Mouse (Mus musculus) layer of hippocampus, adult 2 months (tissue): Measurements from ENCODE around the gene Tlx1. TPM values are rescaled to one million over a fixed set of nuclear protein-coding genes. Genes with fewer than 3 reads are reported as not detected.

Source experiments
- DNase-seq, 2 experiments: peaks; one replicate each; pipeline ENCODE4 v3.0.0; 2022; ENCODE audit warnings: low spot score in 2 of 2
- H3K27ac ChIP-seq: fragments of 200-600 bp; 2 replicates; pipeline ENCODE4 v1.8.1; 2022
- H3K4me3 ChIP-seq: fragments of 200-600 bp; 2 replicates; pipeline ENCODE4 v1.8.1; 2022; ENCODE audit warnings: mild to moderate bottlenecking
- CTCF ChIP-seq: fragments of 200-600 bp; conservative IDR thresholded peaks from 2 replicates; pipeline ENCODE4 v1.8.1; 2022; ENCODE audit warnings: antibody characterized with exemption, mild to moderate bottlenecking, moderate library complexity
- total RNA-seq, 2 experiments: library from RNA; stranded (reverse); gene quantifications; 2 replicates each; pipeline ENCODE4 v1.2.3; 2021

Tlx1 gene
- total RNA-seq, 2 experiments from 2014 or later = not detected

DNA sequence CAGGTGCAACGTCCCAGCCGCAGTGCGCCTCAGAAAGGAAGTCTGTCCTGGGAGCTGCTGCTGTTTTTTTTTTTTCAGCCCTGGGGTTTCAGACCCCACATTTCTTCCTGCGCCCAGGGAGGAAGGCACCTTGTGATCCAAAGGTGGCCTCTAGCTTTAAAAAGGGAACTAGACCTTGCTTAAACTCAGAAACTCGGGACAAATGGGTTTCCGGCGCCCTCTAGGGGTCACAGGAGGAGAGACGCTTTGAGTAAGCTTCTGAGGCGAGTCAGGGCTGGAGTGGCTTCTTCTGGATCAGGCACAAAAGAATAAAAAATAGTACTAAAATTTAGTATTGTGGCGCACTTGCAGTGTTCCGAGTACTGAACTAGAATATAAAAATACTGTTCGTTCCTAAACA, 10.6 kb downstream of the Tlx1 start:
- no peak overlapping the region for H3K4me3 ChIP-seq
- peak; percentile 91 for TF ChIP-seq CTCF
- peak; percentile 38 to 71 for DNase-seq
- no peak overlapping the region for H3K27ac ChIP-seq

DNA sequence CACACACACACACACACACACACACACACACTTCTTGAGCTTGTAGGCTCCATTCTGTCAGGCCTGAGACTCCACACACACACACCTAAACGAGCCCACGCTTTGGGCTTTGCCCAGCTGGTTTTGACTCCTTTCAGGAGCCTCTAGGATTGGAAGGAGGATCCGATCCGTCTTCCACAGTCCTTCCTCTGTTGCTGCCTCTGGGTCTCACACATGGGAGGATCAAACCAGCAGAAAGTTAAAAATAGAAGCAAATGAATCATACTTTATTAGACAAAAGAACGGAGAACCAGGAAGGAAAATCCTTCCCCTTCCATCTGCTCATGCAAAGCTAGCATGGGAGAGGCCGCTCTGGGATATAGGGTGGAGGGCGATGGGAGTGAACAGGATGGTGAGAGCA, 11.7 kb downstream of the Tlx1 start:
- H3K27ac ChIP-seq = no peak overlapping the region
- H3K4me3 ChIP-seq = no peak overlapping the region
- TF ChIP-seq CTCF = no peak
- DNase-seq = no peak

DNA sequence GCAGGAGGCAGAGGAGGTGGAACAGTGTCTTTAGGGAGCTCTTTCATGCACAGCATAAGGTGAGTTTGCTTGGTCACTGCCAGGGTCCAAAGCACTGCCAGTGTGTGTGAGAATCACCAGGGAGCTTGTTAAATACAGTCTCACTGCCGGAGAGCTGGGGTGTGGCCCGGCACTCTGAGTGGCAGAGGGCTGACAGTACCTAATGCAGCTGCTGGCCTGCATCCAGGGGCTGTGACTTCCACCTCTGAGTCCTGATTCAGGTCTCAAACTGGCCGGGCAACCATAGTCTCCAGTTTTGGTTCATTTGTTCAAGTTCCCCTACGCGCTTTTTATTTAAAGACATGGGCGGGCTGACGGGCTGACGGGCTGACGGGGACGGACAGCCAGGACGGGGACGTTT, 12.4 kb downstream of the Tlx1 start:
- DNase-seq = no peak
- Histone ChIP-seq H3K27ac (no peak overlapping the region), H3K4me3 (no peak overlapping the region)
- no peak for TF ChIP-seq CTCF

DNA sequence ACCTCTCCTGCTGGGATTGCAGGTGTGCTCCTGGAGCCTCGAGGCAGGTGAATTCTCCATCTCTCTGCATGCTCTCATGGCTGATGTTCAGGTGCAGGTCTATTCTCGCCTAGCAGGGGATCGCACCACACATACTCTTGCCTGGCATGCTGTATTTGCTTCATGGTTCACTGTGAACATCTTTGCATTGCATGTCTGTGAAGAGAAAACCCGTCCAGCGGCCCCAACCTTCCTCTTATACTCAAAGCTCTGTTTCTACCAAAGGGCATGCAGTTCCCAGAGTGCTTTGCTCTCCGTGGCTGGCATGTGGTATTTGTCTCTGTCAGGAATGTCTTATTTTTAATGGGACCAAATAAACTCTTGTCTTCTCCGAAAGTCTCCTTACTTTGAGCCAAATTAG, 20.0 kb downstream of the Tlx1 start:
- no peak for DNase-seq
- Histone ChIP-seq H3K27ac (no peak overlapping the region), H3K4me3 (no peak overlapping the region)
- no peak for TF ChIP-seq CTCF

DNA sequence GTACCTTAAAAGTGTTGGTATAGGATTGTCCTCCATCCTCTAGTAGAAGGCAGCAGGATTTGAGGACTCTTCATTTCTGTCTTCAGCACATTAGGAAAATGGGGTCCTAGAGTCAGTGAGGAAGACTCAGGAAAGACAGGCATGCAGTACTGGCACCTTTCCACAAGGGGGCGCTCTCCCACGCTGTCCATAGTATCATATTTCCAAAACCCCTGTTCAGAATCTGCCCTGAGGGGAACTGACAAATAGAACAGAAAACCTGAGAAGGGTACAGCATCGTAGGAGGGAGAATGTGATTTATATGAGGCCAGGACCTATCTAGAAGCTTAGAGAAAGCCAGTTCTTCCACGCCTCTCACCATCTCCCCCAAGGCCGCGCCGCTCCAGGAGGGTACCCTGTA, 24.3 kb downstream of the Tlx1 start:
- H3K27ac ChIP-seq = no peak overlapping the region
- DNase-seq = no peak
- no peak overlapping the region for H3K4me3 ChIP-seq
- peak; percentile 98 for TF ChIP-seq CTCF

DNA sequence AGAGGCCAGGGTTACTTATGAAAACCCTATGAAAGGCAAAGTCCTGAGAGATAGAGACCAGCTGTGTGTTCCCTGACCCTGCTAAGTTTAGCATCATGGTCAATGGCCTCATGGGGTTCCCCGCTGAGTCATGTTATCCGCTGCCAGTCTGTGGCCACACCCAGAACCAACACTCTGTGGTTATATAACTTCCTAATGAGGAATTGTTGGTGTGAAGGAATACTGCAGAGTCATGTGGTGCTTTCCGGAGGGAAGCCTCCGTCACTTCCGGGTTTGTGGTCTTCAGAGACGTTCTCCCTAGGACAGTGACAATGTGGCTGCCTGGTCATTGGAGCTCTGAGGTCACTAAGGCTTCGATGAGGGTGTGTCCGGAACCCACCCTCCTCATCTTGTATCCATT, 25.8 kb downstream of the Tlx1 start:
- Histone ChIP-seq H3K4me3 (no peak overlapping the region), H3K27ac (no peak overlapping the region)
- no peak for TF ChIP-seq CTCF
- DNase-seq = no peak

DNA sequence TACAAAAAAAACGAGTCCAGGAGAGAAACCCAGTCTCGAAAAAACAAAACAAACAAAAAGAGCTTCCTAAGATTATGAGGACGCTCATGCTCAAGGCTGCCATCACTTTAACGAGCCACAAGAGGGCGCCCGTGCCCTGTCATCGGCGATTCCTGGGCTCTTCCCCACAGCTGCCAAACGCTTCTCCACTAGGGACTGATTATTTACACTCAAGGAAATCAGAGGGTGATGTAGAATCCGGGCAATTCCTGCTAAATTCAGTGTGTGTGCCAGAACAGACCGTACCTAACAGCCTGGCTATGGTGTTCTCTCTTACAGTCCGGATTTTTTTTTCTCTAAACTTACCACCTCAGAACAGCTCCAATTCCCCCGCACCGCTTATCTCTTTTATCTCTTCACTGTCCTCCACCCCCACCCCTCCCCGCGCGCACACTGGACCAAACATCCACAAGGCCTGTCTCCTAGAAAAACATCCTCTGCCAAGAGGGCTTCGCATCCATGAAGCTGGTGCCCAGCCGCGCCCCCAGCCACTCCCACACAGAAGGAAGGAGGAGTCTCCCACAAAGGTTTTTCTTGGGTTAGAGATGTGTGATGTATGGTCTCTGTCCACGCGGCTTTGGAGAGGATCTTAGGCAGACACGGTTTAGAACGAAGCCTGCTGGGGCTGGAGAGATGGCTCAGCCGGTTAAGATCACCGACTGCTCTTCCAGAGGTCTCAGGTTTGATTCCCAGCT, 26.7 kb downstream of the Tlx1 start:
- DNase-seq = peak; percentile 65 to 67
- no peak overlapping the region for H3K27ac ChIP-seq
- peak; percentile 92 for TF ChIP-seq CTCF
- peak overlapping the region; percentile 30 for H3K4me3 ChIP-seq

DNA sequence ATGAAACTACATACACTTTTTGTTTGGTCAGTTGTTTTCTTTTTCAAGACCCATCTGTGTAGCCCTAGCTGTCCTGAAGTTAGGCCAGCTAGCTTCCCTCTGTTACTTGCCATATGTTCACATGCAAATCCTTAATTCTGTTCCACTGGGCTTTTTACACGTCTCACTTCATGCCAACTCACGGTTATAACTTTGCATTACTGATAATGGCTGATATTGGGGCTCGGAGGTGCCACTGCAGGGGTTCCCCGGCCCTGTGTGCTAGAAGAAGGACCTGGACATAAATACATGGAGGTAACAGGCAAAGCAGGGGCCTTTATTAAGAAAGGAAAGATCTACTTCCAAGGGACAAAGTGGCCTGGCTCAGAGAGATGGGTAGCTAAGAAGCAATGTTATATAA, 29.0 kb downstream of the Tlx1 start:
- no peak overlapping the region for H3K27ac ChIP-seq
- TF ChIP-seq CTCF = no peak
- no peak overlapping the region for H3K4me3 ChIP-seq
- DNase-seq = no peak

DNA sequence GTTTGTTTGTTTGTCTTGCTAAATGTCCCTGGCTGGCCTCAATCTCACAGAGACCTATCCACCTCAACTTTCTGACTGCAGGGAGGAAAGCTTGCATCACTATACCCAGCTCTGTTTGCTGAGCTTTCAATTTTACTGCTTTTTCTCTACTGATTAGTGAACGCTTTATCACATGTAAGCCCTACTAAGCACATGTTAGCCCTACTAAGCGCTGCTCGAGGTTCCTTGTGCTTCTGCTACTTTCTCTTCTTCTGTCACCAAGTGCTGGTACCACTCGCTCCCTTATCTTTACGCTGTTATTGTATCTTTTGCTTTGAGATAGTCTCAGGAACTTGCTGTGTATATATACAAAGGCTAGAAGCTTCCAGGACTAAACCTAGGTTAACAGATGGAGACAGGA, 30.0 kb downstream of the Tlx1 start:
- Histone ChIP-seq H3K27ac (no peak overlapping the region), H3K4me3 (no peak overlapping the region)
- DNase-seq = no peak
- TF ChIP-seq CTCF = no peak

DNA sequence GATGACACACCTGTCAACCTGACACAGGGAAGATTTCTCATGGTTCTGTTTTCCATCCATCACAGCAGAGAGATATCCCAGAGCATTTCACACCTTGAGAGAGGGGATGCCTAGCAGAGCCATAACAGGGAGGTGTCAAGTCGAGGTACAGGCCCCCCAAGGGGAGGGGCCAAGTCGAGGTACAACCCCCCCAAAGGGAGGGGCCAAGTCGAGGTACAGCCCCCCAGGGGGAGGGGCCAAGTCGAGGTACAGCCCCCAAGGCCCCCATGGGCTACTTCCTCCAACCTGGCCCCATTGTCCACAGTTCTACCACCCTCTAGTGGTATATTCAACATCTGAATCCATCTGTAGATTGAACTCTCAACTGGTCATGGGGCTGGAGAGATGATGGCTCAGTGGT, 44.2 kb downstream of the Tlx1 start:
- Histone ChIP-seq H3K27ac (no peak overlapping the region), H3K4me3 (no peak overlapping the region)
- TF ChIP-seq CTCF = no peak
- DNase-seq = no peak

DNA sequence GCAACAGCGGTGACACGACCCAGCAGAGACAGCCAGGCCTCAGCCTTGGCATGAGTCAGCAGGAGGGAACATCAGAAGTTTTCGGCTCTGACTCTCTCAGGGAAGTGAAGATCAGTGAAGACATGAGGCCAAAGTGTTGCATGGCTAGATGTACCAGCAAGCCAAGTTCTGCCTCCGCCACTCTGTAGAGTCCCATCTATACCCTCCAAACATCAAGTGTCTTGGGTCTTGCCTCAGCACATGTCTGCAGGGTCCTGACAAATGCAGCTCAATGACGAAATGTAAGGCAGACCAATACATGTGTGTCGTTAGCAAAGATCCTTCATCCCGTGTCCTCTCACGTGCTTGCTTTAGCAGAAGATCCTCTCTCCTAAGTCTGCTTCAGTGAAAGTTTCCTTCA, 46.5 kb downstream of the Tlx1 start:
- H3K27ac ChIP-seq = no peak overlapping the region
- DNase-seq = no peak
- H3K4me3 ChIP-seq = no peak overlapping the region
- no peak for TF ChIP-seq CTCF

DNA sequence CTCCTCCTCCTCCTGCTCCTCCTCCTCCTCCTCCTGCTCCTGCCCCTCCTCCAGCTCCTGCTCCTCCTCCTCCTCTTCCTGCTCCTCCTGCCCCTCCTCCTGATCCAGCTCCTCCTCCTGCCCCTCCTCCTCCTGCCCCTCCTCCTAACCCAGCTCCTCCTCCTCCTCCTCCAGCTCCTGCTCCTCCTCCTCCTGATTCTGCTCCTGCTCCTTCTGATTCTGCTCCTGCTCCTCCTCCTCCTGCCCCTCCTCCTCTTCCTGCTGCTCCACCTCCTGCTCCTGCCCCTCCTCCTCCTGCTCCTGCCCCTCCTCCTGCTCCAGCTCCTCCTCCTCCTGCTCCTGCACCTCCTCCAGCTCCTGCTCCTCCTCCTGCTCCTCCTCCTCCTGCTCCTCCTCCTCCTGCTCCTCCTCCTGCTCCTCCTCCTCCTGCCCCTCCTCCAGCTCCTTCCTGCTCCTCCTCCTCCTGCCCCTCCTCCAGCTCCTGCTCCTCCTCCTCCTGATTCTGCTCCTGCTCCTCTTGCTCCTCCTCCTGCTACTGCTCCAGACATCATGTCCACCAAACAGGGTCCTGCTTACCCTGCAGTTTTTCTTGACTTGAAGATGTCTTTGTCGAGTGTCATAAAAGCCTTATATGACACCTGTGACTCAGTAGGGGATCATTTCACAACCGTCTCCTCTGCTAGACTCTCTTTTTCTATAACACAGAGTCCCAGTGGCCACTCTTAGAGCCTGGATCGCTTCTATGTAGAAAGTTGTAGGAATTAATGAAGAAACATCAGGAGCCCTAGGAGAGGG, 55.0 kb downstream of the Tlx1 start:
- Histone ChIP-seq H3K4me3 (no peak overlapping the region), H3K27ac (no peak overlapping the region)
- DNase-seq = no peak
- no peak for TF ChIP-seq CTCF

Other genes starting within 250 kb of the Tlx1 start
- gene Slf2, start 219.5 kb upstream of the Tlx1 start, total RNA-seq = 10 to 100 TPM; 35.6 to 43.9 TPM
- 10 to 100 TPM; 20.0 to 21.6 TPM for gene Sema4g, start 161.6 kb upstream of the Tlx1 start, total RNA-seq
- 10 to 100 TPM; 14.7 to 15.3 TPM for gene Twnk, start 145.0 kb upstream of the Tlx1 start, total RNA-seq
- 10 to 100 TPM; 38.6 to 41.1 TPM for gene Mrpl43, start 144.2 kb upstream of the Tlx1 start, total RNA-seq
- gene Lzts2, start 136.3 kb upstream of the Tlx1 start, total RNA-seq = 10 to 100 TPM; 28.5 to 30.1 TPM
- 1 to 10 TPM; 2.1 to 3.3 TPM for gene Pdzd7, start 105.0 kb upstream of the Tlx1 start, total RNA-seq
- gene Sfxn3, start 103.2 kb upstream of the Tlx1 start, total RNA-seq = 10 to 100 TPM; 87.3 to 99.8 TPM
- 1 to 10 TPM; 1.4 to 1.9 TPM for gene Kazald1, start 75.4 kb upstream of the Tlx1 start, total RNA-seq
- gene Lbx1, start 85.1 kb downstream of the Tlx1 start, total RNA-seq = not detected
- gene Btrc, start 213.1 kb downstream of the Tlx1 start, total RNA-seq = 10 to 100 TPM; 92.9 to 93.9 TPM